Mouse (Mus musculus) frontal cortex, postnatal 36 days (tissue): ENCODE data around the gene Mapre1.
A peak's percentile ranks its signal among the peaks of the same experiment; 100 is the strongest.

Experiments used
- DNase-seq, 2 experiments: peaks; one replicate each; pipeline ENCODE4 v3.0.0; 2022; ENCODE audit warnings: low spot score in 2 of 2

Mapre1 gene

GRCm38 (mm10) chr2:153778638-153779362, 37.7 kb downstream of the Mapre1 start:
- peak; percentile 51 to 53 for DNase-seq

GRCm38 (mm10) chr2:153779394-153779981, 38.4 kb downstream of the Mapre1 start, which contains the start of gene Efcab8:
Gene Efcab8 (plus strand): TSS chr2:153779931.
- no peak for DNase-seq

- DNase-seq = no peak
Measured at GRCm38 (mm10) chr2:153781181-153781580, 40.1 kb downstream of the Mapre1 start.

GRCm38 (mm10) chr2:153784668-153785067, 43.6 kb downstream of the Mapre1 start:
- DNase-seq = no peak

- DNase-seq = no peak
Measured at GRCm38 (mm10) chr2:153793366-153793765, 52.3 kb downstream of the Mapre1 start.

- DNase-seq = no peak
Measured at GRCm38 (mm10) chr2:153795090-153795489, 54.0 kb downstream of the Mapre1 start.

- peak; percentile 58 to 74 for DNase-seq
Measured at GRCm38 (mm10) chr2:153807464-153807863, 66.4 kb downstream of the Mapre1 start.

GRCm38 (mm10) chr2:153808146-153808545, 67.1 kb downstream of the Mapre1 start:
- no peak for DNase-seq

- no peak for DNase-seq
Measured at GRCm38 (mm10) chr2:153808841-153809240, 67.8 kb downstream of the Mapre1 start.

GRCm38 (mm10) chr2:153809921-153810320, 68.8 kb downstream of the Mapre1 start:
- no peak for DNase-seq

- DNase-seq = no peak
Measured at GRCm38 (mm10) chr2:153822005-153822543, 81.0 kb downstream of the Mapre1 start.
